Mouse (Mus musculus): Measurements from ENCODE around the gene Tpst1. TPM values are rescaled to one million over a fixed set of nuclear protein-coding genes. Genes with fewer than 3 reads are reported as not detected.

Gene Tpst1
- polyA plus RNA-seq, 1 experiment from 2014 or later = 70.7 TPM

DNA sequence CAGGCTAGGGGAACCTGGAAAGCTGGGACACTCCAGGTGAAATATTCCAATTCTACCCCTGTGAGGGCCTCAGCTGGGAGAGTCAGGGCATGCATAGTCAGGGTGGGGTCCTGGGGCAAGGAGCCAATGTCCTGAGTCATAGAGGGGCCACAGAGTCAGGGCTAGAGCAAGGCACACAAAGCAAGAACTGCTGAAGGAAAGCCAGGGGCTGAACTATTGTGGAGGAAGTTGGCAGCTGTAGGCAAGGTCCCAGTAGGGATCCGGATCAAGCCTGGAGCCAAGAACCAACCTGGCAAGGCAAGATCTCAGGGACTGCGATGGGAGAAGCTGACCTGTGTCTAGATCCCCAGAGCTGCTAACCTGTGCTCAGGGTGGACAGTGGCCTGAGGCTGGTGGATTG, 9.4 kb upstream of the Tpst1 start:
- no peaks in the 10 kb centered on the region for H3K27me3 ChIP-seq (ENCODE audit: control insufficient read depth, insufficient read depth, low read length)
- no peak overlapping the region for H3K4me2 ChIP-seq (replicated peaks; ENCODE audit: low read depth, low read length)
- ATAC-seq (ENCODE audit: low FRiP score, low TSS enrichment) = no peak

DNA sequence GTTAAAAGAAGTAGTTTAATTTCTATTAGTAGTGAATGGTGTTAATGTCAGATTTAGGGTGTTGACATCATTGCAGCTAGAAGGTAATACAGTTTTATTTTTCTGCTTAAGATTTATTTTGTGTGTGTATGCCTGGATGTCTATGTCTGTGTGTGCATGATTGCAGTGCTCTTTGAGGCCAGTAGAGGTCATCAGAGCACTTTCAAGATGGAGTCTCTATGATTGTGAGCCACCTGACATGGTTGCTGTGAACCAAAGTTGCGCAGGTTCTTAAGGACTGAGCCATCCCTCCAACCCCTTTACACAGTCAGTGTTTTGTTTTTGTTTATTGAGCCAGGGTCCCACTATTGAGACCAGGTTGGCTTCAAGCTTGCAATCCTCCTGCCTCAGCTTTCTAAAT, 7.5 kb upstream of the Tpst1 start:
- H3K36me3 ChIP-seq (ENCODE audit: control insufficient read depth, insufficient read depth, low read length) = no peaks in the 10 kb centered on the region
- no peak for ATAC-seq (ENCODE audit: low FRiP score, low TSS enrichment)
- H3K4me1 ChIP-seq (ENCODE audit: control insufficient read depth, insufficient read depth, low read length) = no peaks in the 10 kb centered on the region
- no peak overlapping the region for H3K9ac ChIP-seq (ENCODE audit: low read depth, low read length)
- no peaks in the 10 kb centered on the region for H3K27me3 ChIP-seq (ENCODE audit: control insufficient read depth, insufficient read depth, low read length)
- H3K4me3 ChIP-seq (ENCODE audit: low read length) = no peak overlapping the region
- no peak overlapping the region for H3K4me2 ChIP-seq (replicated peaks; ENCODE audit: low read depth, low read length)
- WGBS = 97% methylated on average over 1 of the region's 1 CpGs
- H3K9me3 ChIP-seq (ENCODE audit: control insufficient read depth, low read length) = peaks cover 4% of the 10 kb centered on the region; the same call in 1 of the 2 replicates
- no peak overlapping the region for H3K27ac ChIP-seq (ENCODE audit: low read depth, low read length)

More for the DNA sequence above, 9.4 kb upstream of the Tpst1 start:
- H3K4me3 ChIP-seq (ENCODE audit: low read length) = no peak overlapping the region
- no peak overlapping the region for H3K9ac ChIP-seq (ENCODE audit: low read depth, low read length)
- H3K4me1 ChIP-seq (ENCODE audit: control insufficient read depth, insufficient read depth, low read length) = no peaks in the 10 kb centered on the region
- H3K9me3 ChIP-seq (ENCODE audit: control insufficient read depth, low read length) = no peaks in the 10 kb centered on the region
- WGBS = 75% methylated on average over 2 of the region's 2 CpGs
- H3K36me3 ChIP-seq (ENCODE audit: control insufficient read depth, insufficient read depth, low read length) = peaks cover 9% of the 10 kb centered on the region; the same call in 1 of the 2 replicates
- H3K27ac ChIP-seq (ENCODE audit: low read depth, low read length) = no peak overlapping the region

DNA sequence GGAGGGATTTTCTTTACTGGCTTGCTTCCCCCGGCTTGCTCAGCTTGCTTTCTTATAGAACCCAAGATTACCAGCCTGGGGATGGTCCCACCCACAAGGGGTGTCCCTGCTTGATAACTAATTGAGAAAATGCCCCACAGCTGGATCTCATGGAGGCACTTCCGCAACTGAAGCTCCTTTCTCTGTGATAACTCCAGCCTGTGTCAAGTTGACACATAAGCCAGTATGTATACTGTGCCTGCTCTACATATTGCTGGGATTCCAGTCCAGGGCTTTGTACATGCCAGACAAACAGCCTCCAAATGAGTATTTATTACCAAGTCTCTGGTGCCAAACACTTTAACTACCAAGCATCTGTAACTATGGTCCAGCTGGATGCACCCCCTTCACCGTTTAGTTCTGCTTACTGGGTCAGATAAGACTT, 5.3 kb upstream of the Tpst1 start:
- no peak overlapping the region for H3K4me3 ChIP-seq (ENCODE audit: low read length)
- peaks cover 4% of the 10 kb centered on the region; the same call in 1 of the 2 replicates for H3K9me3 ChIP-seq (ENCODE audit: control insufficient read depth, low read length)
- 63% methylated on average over 3 of the region's 3 CpGs for WGBS
- no peak overlapping the region for H3K4me2 ChIP-seq (replicated peaks; ENCODE audit: low read depth, low read length)
- no peak overlapping the region for H3K27ac ChIP-seq (ENCODE audit: low read depth, low read length)
- no peak for ATAC-seq (ENCODE audit: low FRiP score, low TSS enrichment)
- no peaks in the 10 kb centered on the region for H3K36me3 ChIP-seq (ENCODE audit: control insufficient read depth, insufficient read depth, low read length)
- no peaks in the 10 kb centered on the region for H3K4me1 ChIP-seq (ENCODE audit: control insufficient read depth, insufficient read depth, low read length)
- H3K27me3 ChIP-seq (ENCODE audit: control insufficient read depth, insufficient read depth, low read length) = no peaks in the 10 kb centered on the region
- H3K9ac ChIP-seq (ENCODE audit: low read depth, low read length) = no peak overlapping the region

DNA sequence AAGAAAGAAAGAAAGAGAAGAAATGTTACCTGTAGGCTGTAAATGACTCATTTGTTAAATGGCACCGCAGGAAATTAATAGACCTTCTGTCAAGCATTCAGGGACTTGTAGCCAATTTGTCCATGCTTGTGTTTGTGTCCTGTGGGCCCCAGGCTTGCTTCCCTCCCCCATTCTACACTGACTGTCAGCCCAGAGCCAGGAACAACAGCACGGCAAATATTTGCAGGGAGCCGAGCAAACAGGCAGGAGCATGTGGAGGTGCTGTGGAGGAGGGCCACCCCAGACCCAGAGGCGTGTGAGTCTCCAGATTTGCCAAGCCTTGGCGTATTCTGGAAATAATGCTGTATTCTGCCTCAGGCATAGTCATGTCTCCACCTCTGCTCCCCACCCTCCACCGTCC, 1.4 kb downstream of the Tpst1 start:
- no peaks in the 10 kb centered on the region for H3K4me1 ChIP-seq (ENCODE audit: control insufficient read depth, insufficient read depth, low read length)
- H3K4me2 ChIP-seq (replicated peaks; ENCODE audit: low read depth, low read length) = no peak overlapping the region
- 76% methylated on average over 6 of the region's 6 CpGs for WGBS
- ATAC-seq (ENCODE audit: low FRiP score, low TSS enrichment) = no peak
- no peaks in the 10 kb centered on the region for H3K27me3 ChIP-seq (ENCODE audit: control insufficient read depth, insufficient read depth, low read length)
- H3K4me3 ChIP-seq (ENCODE audit: low read length) = no peak overlapping the region
- no peaks in the 10 kb centered on the region for H3K36me3 ChIP-seq (ENCODE audit: control insufficient read depth, insufficient read depth, low read length)
- H3K9me3 ChIP-seq (ENCODE audit: control insufficient read depth, low read length) = peaks cover under 1% of the 10 kb centered on the region; the same call in 1 of the 2 replicates
- H3K27ac ChIP-seq (ENCODE audit: low read depth, low read length) = no peak overlapping the region
- H3K9ac ChIP-seq (ENCODE audit: low read depth, low read length) = no peak overlapping the region

DNA sequence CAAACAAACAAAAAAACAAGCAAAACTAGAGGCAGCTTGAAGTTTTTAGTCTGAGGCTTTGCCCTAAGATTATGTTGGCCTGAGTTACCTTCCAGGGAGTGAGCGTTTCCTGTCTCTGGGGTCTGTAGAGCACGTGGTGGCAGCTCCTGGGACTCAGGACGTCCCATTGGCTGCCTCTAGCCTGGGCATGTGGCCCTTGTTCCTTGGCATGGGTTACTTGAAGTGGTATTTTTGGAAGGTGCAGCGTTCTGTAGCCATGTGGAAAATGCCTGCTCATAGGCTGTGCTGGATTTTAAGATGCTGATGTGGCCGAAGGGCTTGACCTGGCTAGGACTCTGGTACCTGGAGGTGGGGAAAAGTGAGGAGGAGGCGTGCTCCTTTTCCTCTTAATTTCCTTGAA, 3.3 kb downstream of the Tpst1 start:
- no peaks in the 10 kb centered on the region for H3K27me3 ChIP-seq (ENCODE audit: control insufficient read depth, insufficient read depth, low read length)
- WGBS = 62% methylated on average over 6 of the region's 6 CpGs
- no peak overlapping the region for H3K9ac ChIP-seq (ENCODE audit: low read depth, low read length)
- H3K36me3 ChIP-seq (ENCODE audit: control insufficient read depth, insufficient read depth, low read length) = peaks cover under 1% of the 10 kb centered on the region; the same call in 1 of the 2 replicates
- no peak overlapping the region for H3K4me3 ChIP-seq (ENCODE audit: low read length)
- no peak overlapping the region for H3K27ac ChIP-seq (ENCODE audit: low read depth, low read length)
- H3K9me3 ChIP-seq (ENCODE audit: control insufficient read depth, low read length) = peaks cover 2% of the 10 kb centered on the region; the same call in 1 of the 2 replicates
- H3K4me2 ChIP-seq (replicated peaks; ENCODE audit: low read depth, low read length) = no peak overlapping the region
- no peaks in the 10 kb centered on the region for H3K4me1 ChIP-seq (ENCODE audit: control insufficient read depth, insufficient read depth, low read length)
- ATAC-seq (ENCODE audit: low FRiP score, low TSS enrichment) = no peak

DNA sequence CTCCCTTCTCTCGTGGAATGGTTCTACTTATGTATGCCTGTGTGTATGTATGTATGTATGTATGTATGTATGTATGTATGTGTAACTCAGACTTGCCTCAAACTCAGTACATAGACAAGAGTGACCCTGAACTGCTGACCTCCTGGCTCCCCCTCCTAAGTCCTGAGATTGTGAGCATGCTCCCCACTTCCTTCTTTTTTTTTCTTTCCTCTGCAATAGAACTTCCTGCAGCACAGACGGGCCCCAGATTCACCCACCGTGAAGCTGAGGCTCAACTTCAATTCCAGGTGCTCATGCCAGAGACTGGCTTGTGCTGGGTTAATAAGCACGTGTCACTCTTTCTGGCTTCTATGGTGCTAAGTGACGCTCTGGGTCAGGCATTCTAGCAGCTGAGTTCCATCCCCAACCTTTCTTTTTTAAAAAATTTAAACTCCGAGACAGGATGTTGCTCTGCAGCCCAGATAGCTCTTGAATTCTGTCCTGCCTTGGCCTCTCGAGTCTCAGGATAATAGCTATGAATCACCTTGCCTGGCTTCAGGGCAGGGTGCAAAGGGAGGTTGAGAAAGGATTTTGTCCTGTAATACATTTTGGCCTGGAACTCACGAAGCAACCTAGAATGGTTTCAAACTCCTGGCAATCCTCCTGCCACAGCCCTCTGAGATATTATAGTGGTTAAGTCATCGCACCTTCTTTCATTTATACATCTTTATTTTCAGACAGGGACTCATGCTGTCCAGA, 5.1 kb downstream of the Tpst1 start:
- no peak overlapping the region for H3K4me3 ChIP-seq (ENCODE audit: low read length)
- H3K4me1 ChIP-seq (ENCODE audit: control insufficient read depth, insufficient read depth, low read length) = no peaks in the 10 kb centered on the region
- WGBS = 62% methylated on average over 9 of the region's 9 CpGs
- H3K27ac ChIP-seq (ENCODE audit: low read depth, low read length) = no peak overlapping the region
- peaks cover 3% of the 10 kb centered on the region; the same call in 1 of the 2 replicates for H3K36me3 ChIP-seq (ENCODE audit: control insufficient read depth, insufficient read depth, low read length)
- no peak overlapping the region; the same call in 1 of the 2 replicates for H3K9ac ChIP-seq (ENCODE audit: low read depth, low read length)
- H3K9me3 ChIP-seq (ENCODE audit: control insufficient read depth, low read length) = peaks cover 5% of the 10 kb centered on the region; the same call in 1 of the 2 replicates
- no peaks in the 10 kb centered on the region for H3K27me3 ChIP-seq (ENCODE audit: control insufficient read depth, insufficient read depth, low read length)
- no peak overlapping the region for H3K4me2 ChIP-seq (replicated peaks; ENCODE audit: low read depth, low read length)
- ATAC-seq (ENCODE audit: low FRiP score, low TSS enrichment) = no peak

DNA sequence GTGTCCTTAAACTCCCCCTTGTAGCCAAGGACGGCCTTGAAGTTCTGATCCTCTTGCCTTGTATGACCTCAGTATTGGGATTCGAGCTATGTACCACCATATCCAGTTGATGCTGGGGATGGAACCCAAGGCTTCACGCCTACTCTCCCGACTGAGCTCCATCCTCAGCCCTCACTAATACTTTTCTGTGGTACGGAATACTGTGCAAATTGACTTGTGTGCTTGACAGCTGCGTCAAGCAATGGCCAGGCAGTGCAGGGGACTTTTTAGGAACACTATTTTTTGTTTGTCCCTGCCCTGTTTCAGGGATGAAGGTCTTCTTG, 5.7 kb downstream of the Tpst1 start:
- Histone ChIP-seq H3K27ac (ENCODE audit: low read depth, low read length) (peak overlapping the region; percentile 74; the same call in 1 of the 2 replicates), H3K4me1 (ENCODE audit: control insufficient read depth, insufficient read depth, low read length) (no peaks in the 10 kb centered on the region), H3K27me3 (ENCODE audit: control insufficient read depth, insufficient read depth, low read length) (no peaks in the 10 kb centered on the region), H3K9me3 (ENCODE audit: control insufficient read depth, low read length) (peaks cover 5% of the 10 kb centered on the region; the same call in 1 of the 2 replicates), H3K9ac (ENCODE audit: low read depth, low read length) (peak overlapping the region; percentile 92), H3K36me3 (ENCODE audit: control insufficient read depth, insufficient read depth, low read length) (peaks cover 3% of the 10 kb centered on the region; the same call in 1 of the 2 replicates), H3K4me2 (replicated peaks; ENCODE audit: low read depth, low read length) (peak overlapping the region; percentile 87), H3K4me3 (ENCODE audit: low read length) (peak overlapping the region; percentile 86)
- 43% methylated on average over 6 of the region's 6 CpGs for WGBS
- peak; percentile 13; the same call in 1 of the 2 replicates for ATAC-seq (ENCODE audit: low FRiP score, low TSS enrichment)

DNA sequence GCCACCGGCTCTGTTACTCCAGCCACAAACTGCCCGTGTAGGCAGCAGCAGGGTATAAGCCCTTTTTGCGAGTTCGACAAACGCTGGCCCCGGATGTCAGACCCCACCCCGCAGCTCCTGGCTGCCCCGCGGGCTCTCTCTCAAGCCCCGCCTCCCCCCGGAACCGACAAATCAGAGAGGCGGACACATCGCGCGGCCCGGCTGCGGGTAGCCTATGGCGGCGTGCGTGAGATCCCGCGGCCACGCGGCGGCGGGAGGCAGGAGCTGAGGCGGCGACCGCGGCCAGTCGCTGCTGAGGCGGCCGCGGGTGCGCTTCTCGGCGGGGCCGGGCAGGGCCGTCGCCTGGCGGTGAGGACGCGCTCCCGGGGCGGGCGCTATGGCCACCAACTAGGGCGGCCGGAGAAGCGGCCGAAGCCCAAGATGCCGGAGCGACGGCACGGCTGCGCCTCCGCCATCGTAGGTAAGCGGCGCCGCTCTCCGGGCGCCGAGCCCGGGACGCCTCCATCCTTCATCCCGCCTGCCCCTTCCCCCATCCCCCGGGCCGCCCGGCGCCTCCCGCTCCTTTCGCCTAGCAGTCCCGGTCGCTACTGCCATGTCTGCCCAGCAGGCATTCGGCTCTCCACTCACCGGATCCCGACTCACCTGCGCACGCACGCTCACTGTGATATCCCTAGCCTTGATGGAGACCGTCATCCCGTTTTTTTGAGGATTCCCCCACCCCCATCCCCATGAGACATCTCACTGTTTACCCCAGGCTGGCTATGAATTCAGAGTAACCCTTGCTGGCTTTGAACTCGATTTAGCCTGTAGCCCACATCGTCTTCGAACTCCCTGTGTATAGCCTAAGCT, 6.3 kb downstream of the Tpst1 start:
- 1% methylated on average over 69 of the region's 86 CpGs for WGBS
- peak; percentile 98 for ATAC-seq (ENCODE audit: low FRiP score, low TSS enrichment)
- peak overlapping the region; percentile 92 for H3K9ac ChIP-seq (ENCODE audit: low read depth, low read length)
- peaks cover 5% of the 10 kb centered on the region; the same call in 1 of the 2 replicates for H3K9me3 ChIP-seq (ENCODE audit: control insufficient read depth, low read length)
- no peaks in the 10 kb centered on the region for H3K27me3 ChIP-seq (ENCODE audit: control insufficient read depth, insufficient read depth, low read length)
- no peaks in the 10 kb centered on the region for H3K4me1 ChIP-seq (ENCODE audit: control insufficient read depth, insufficient read depth, low read length)
- peak overlapping the region; percentile 74 for H3K27ac ChIP-seq (ENCODE audit: low read depth, low read length)
- H3K4me2 ChIP-seq (replicated peaks; ENCODE audit: low read depth, low read length) = peak overlapping the region; percentile 87
- peaks cover 3% of the 10 kb centered on the region; the same call in 1 of the 2 replicates for H3K36me3 ChIP-seq (ENCODE audit: control insufficient read depth, insufficient read depth, low read length)
- peak overlapping the region; percentile 86 for H3K4me3 ChIP-seq (ENCODE audit: low read length)

Data from kidney, embryonic 14.5 days (tissue).